Mouse (Mus musculus): ENCODE results near the gene Atp8b4.

DNA sequence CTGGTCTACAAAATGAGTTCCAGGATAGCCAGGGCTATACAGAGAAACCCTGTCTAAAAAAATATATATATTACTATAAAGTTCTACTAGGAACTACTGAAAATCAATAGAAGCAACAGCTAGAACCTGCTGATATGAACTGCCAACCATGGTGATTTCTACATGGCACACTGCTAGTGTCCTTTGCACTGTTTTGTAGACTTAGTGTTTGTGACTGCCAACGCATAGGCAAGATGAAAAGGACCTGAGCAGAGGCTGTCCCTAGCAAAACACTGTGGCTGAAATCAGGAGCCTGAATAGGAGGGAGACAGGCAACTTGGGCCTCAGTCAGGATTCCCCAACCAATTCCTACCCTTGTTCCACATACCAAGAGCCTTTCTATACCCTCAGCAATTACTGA is 141.2 kb downstream of the Atp8b4 start:
- TF ChIP-seq CTCF (IDR thresholded peaks at IDR 0.05; ENCODE audit: extremely low read depth, insufficient read depth, low read length) (no peak), POLR2A (IDR thresholded peaks at IDR 0.05; ENCODE audit: extremely low read depth, insufficient read depth, low read length) (no peak)
